Mouse (Mus musculus): ENCODE data around the gene D630023F18Rik. TPM values are rescaled to one million over a fixed set of nuclear protein-coding genes. Genes with fewer than 3 reads are reported as not detected.

The D630023F18Rik gene
- polyA plus RNA-seq (2012; rRNA removed) = 7.1 and 9.2 TPM in 2 replicates

- DNase-seq (ENCODE audit: extremely low spot score in 1 of 2, low spot score in 1 of 2) = peak; percentile 12 to 55
Measured at GRCm38 (mm10) chr1:65122574-65123372, at the start of gene D630023F18Rik. Gene D630023F18Rik, minus strand, starts transcription at chr1:65123214.

DNA sequence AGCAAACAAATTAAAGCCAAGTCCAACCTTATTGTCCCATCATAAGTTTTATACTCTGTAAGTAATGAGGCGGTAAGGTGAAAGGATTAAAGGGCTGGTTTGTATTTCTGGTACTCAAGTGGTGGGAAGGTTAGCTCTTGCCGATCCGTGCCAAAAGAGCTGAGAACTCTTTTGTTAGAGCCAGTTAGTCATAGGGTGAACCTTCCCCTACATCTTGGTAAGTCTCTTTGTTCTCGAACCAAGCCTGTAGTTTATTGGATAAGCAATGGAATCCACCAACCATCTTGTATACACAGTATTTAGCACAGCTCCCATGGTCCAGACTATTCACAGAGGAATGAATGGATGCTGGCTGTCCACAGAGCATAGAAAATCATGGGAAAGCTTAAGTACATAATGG is 48.6 kb upstream of the D630023F18Rik start:
- no peak for DNase-seq (ENCODE audit: extremely low spot score in 1 of 2, low spot score in 1 of 2)

GRCm38 (mm10) chr1:65169947-65170346 is 46.9 kb upstream of the D630023F18Rik start:
- DNase-seq (ENCODE audit: extremely low spot score in 1 of 2, low spot score in 1 of 2) = no peak

DNA sequence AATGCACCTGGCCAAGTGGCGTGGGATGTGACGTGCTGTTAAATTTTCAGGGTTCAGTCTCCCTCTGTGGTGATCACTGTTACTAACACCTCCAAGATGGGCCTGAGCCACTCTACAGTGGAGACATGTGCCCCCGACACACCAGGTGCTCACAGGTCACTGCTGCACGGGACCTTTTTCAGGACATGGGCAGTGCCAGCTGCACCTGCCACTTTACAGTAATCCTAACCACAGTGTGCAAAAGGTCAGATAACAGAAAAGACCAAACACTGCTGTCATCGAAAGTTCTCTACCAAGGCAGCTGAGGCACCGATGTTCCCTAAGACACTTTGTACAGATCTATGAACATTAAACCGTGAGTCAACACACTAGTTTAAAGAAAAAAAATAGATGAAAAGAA is 46.5 kb upstream of the D630023F18Rik start:
- no peak for DNase-seq (ENCODE audit: extremely low spot score in 1 of 2, low spot score in 1 of 2)

DNA sequence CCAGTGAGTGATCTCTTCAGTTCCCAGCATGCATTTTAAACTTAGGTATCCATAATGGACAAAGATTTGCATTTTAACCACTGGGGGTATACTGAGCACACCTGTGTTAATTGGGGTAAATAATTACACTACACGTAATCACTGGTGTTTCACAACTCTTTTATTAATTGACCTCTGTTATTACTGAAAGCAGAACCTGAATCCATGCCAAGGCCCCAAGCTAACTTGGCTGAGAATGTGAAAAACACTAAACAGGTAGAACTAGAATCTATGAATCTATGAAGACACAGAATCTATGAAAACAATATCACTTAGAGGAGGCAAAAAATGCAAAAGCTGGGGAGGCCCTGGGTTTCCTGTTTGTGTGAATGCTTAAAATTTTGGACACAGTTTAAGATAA is 44.5 kb upstream of the D630023F18Rik start:
- no peak for DNase-seq (ENCODE audit: extremely low spot score in 1 of 2, low spot score in 1 of 2)

DNA sequence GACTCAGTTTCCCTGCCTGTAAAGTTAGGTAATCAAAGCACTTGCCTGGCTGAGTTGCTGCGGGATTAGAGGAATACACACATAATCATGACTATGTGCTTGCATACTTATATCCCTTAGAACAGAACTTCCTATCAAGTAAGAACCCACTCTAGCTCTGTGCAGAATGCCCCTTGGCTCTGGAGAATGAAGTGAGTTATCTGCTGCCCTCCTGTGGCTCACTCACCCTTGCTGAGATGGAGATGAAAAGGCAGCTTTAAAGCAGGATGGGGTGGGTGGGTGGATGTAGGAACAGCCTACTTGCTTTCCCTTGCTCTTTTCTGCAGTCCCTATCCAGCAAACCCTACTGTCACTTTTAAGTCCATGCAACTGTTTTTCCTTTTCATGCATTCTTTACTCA is 39.2 kb upstream of the D630023F18Rik start:
- DNase-seq (ENCODE audit: extremely low spot score in 1 of 2, low spot score in 1 of 2) = peak in 1 of 2 experiments; percentile 35

- no peak for DNase-seq (ENCODE audit: extremely low spot score in 1 of 2, low spot score in 1 of 2)
Measured at GRCm38 (mm10) chr1:65156111-65156510, 33.1 kb upstream of the D630023F18Rik start.

GRCm38 (mm10) chr1:65154814-65155213 is 31.8 kb upstream of the D630023F18Rik start:
- DNase-seq (ENCODE audit: extremely low spot score in 1 of 2, low spot score in 1 of 2) = no peak

- no peak for DNase-seq (ENCODE audit: extremely low spot score in 1 of 2, low spot score in 1 of 2)
Measured at GRCm38 (mm10) chr1:65147971-65148370, 25.0 kb upstream of the D630023F18Rik start.

DNA sequence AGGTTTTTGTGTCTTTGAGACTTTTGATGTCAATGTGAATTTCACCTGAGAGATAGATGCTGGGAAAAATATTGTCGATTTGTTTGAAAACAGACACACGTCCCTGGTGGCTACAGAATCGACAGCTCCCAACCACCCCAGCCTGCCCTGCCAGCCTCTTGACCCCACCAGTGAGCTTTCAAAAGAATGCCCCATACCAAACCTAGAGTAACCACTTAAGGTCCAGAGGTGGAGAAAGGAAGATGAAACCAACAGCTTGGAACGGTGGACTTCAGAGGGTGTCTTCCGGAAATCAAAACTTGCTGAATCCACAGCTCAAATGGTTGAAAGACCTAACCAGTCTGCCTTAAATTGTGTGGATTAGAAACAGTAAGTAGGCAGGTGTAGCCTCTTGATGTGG is 24.3 kb upstream of the D630023F18Rik start:
- no peak for DNase-seq (ENCODE audit: extremely low spot score in 1 of 2, low spot score in 1 of 2)

GRCm38 (mm10) chr1:65146601-65147000 is 23.6 kb upstream of the D630023F18Rik start:
- no peak for DNase-seq (ENCODE audit: extremely low spot score in 1 of 2, low spot score in 1 of 2)

DNA sequence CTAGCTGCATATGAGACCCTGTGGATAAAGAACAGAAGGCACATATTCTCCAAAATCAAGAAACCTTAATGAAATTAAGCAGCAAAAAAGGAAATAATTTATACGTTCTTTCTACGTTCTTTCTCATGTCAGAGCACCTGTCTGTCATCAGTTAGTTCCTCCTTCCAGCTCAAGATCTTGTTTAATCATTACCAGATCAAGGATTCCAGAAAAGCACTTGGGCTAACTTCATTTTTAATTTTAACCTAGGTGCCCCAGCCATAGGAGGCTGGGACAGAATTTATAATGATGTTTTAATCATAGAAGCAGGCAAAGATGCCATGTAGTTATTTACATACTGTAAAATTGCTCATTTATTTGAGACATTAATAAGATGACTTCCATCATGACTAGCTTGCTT is 21.8 kb upstream of the D630023F18Rik start:
- DNase-seq (ENCODE audit: extremely low spot score in 1 of 2, low spot score in 1 of 2) = no peak

DNA sequence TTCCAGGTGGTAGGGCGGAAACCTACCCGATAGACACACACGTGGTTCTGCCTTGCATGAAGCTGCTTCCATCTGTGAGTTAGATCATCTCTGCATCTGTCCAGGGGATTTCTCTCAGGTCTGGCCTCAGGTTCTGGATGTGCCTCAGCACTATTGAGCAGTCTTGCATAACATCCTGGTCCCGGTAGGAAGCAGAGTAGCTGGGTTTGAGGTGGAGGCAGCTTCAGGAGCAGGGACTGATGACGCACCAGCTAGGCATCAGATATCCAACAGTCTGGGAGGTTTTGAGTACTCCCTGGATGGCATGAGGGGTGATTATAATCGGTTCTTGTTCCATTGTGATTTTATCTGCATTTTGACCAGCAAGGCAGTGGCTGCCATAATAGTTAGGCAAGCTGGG is 14.5 kb upstream of the D630023F18Rik start:
- no peak for DNase-seq (ENCODE audit: extremely low spot score in 1 of 2, low spot score in 1 of 2)

DNA sequence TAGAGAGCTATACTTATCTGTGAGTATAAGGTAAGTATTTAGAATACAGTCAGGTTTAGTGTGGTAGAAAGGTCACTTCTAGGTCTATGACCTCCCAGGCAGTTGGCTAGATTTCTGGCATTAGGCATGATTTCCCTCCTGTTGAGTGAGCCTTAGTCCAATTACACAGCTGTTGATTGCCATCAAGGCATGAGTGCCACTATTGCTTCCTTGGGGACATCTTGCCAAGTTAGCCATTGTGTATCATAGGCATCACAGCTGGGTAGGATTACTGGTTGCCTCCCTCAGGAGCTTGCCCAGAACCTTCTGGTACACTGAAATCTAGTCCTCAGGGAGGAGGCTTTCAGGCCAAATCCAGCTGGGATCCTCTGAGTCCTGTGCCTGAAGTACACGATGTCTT is 9.8 kb upstream of the D630023F18Rik start:
- DNase-seq (ENCODE audit: extremely low spot score in 1 of 2, low spot score in 1 of 2) = no peak

DNA sequence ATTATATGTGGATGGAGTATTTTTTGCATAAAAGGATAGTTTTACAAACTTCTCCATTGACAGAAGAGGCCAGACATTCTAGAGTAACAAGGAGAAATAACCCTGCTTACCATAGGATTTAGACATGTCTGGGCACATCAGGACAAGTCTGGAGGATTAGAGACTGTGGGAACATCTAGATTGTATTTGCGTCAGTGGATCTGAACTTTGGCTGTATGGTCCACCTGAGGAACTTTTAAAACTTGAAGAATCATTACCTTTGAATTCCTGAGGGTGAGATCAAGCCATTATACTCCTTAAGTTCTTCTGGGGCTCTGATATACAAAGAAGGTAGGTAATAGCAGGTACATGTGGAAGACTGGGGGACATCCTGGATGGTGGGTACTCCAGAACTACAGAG is 8.7 kb upstream of the D630023F18Rik start:
- no peak for DNase-seq (ENCODE audit: extremely low spot score in 1 of 2, low spot score in 1 of 2)

DNA sequence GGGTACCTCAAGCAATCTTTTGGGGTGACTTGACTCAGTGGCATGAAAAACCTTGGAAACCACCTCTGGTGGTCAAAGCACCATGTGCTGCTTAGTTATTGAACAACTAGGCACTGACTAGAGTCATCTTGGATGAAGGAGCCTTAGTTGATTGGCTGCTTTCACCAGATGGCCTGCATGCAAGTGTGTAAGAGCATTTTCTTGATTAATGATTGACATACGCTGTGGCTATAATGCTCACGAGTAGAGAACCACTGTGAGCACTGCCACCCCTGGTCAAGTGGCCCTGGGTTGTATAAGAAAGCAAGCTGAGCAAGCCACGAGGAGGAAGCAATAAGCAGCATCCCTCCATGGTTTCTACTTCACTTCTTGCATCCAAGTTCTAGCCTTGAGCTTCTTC is 7.2 kb upstream of the D630023F18Rik start:
- no peak for DNase-seq (ENCODE audit: extremely low spot score in 1 of 2, low spot score in 1 of 2)

DNA sequence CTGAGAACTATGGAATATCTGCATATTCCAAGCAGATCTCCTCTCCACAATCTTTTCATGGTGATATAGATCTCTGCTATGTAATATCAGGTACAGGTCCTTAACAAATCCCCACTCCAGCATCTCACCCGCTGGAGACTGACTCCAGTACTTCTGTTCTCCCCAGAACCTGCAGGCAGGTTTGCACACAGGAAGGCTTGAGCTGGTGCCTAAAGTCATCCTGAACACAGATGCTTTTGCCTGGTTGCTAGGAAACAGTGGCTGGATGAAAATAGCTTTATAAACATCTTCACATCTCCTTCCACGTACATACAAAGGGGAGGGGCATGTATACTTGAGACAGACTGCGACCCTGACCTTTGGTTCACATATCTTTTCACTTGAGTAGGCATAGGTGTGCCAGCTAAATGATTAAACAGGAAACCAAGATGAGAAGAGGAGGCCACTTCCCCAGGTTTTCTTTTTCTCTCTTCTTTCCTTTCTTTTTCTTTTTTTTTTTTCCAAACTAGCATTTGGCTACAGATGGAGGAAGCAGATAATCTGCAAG is 6.7 kb upstream of the D630023F18Rik start:
- DNase-seq (ENCODE audit: extremely low spot score in 1 of 2, low spot score in 1 of 2) = no peak

DNA sequence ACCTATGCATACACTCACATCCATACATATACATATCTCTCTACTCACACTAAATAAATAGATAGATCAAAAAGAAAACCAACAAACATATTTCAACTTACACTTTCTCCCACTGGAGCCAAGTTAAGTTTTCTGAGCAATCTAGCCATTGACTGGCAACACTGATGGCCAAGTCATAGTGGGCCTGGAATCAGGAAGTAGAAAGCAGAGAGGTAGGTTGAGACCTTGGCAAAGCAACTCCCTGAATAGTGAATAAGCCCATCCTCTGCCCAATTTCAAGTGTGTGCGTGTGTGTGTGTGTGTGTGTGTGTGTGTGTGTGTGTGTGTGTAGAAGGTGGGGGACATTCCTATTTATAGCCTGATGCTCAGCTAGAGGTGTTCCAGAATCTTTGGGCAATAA is 3.6 kb downstream of the D630023F18Rik start, which contains the start of gene Gm28845:
Gene Gm28845, minus strand, starts transcription at position 121 of the 400 bp plus-strand sequence.
- no peak for DNase-seq (ENCODE audit: extremely low spot score in 1 of 2, low spot score in 1 of 2)

DNA sequence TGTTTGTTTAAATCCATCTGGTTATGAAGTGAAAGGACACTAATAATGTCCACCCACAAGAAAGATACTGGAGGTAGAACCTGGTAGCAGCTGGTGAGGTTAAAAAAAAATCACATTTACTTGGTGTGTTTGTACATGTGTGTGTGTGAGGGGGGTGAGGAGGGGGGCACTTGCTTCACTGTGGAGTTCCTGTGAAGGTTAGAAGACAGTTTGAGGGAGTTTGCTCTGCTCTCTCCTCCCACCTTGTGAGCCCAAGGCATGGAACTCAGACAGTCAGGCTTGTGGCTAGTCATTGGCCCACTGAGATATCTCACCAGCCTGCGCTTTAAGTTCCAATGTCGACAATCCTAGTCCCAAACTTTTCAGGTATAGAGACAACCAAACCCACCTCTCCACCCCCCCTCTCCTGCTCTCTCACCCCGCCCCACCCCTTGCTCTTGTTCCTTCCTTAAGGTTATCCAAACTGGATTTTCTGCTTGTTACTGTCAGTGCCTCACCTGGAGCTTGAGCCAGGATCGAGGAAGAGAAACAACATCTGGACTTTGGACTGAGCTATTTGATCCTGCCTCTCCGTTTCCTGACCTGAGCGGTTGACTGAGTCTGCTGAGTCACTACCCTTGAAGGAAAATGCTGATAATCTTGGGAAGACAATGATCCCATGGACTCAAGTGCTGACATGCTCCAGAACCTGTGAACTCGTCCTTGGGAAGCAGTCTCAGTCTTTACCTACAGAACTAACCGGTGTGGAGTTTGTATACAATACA is 4.7 kb downstream of the D630023F18Rik start:
- no peak for DNase-seq (ENCODE audit: extremely low spot score in 1 of 2, low spot score in 1 of 2)

DNA sequence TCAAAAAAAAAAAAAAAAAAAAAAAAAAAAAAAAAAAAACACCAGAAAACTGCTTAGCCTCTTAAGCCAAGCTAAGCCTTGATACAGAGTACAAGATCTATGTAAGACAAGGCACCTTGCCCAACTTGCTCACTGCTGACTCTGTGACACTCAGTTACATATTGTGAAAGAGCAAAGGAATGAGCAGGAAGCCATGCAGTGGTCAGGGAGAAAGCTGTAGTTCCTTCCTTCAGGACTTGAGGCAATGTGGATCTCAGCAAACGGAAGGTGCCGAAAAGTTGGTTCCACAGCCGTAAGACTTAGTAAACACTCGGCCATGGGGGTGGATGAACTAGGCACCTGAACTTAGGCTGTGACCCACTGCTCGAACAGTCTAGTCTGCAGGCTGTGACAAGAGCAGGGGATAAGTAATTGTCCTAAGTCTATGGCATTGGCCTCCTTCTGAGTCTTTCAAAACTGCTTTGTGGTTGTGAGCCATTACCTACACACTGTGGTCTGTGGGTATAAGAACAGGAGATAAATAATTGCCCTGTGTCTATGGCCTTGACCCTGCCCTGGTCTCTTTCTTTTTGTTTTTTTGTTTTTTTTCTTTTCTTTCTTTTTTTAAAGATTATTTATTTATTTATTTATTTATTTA is 9.4 kb downstream of the D630023F18Rik start:
- DNase-seq (ENCODE audit: extremely low spot score in 1 of 2, low spot score in 1 of 2) = no peak

- no peak for DNase-seq (ENCODE audit: extremely low spot score in 1 of 2, low spot score in 1 of 2)
Measured at GRCm38 (mm10) chr1:65112807-65113196, 10.2 kb downstream of the D630023F18Rik start.
